Mouse (Mus musculus): ENCODE data around the gene Sowahb. TPM values are rescaled to one million over a fixed set of nuclear protein-coding genes. Genes with fewer than 3 reads are reported as not detected.
A peak's percentile ranks its signal among the peaks of the same experiment; 100 is the strongest.

Sowahb gene
- under 1 TPM in 1 of 2 experiments, not detected in 1; 0.07 TPM for total RNA-seq (2021)
- long read RNA-seq, experiment 1: 0 reads
- long read RNA-seq, experiment 2, partial matches to known transcripts: 0 of 1 reads
- long read RNA-seq, experiment 2, other reads (novel, unspliced or antisense): 0 of 1 reads

GRCm38 (mm10) chr5:93044584-93045370 lies at the start of gene Sowahb:
Gene Sowahb, minus strand, starts transcription at chr5:93045022.
- no peak for DNase-seq (ENCODE audit: low spot score)

GRCm38 (mm10) chr5:93093638-93094527 lies 49.1 kb upstream of the Sowahb start:
- DNase-seq (ENCODE audit: low spot score): no peak

- peak; percentile 95 for DNase-seq (ENCODE audit: low spot score)
Observed at GRCm38 (mm10) chr5:93092857-93093622, 48.2 kb upstream of the Sowahb start, which contains the start of gene Sept11. Gene Sept11, plus strand, starts transcription at chr5:93093437.

- peak; percentile 50 for DNase-seq (ENCODE audit: low spot score)
Observed at GRCm38 (mm10) chr5:93092147-93092781, 47.4 kb upstream of the Sowahb start.

- DNase-seq (ENCODE audit: low spot score): no peak
Observed at GRCm38 (mm10) chr5:93091266-93091665, 46.4 kb upstream of the Sowahb start.

- DNase-seq (ENCODE audit: low spot score): no peak
Observed at GRCm38 (mm10) chr5:93085900-93086299, 41.1 kb upstream of the Sowahb start.

GRCm38 (mm10) chr5:93085015-93085598 lies 40.3 kb upstream of the Sowahb start:
- DNase-seq (ENCODE audit: low spot score): no peak

GRCm38 (mm10) chr5:93079596-93079995 lies 34.8 kb upstream of the Sowahb start:
- DNase-seq (ENCODE audit: low spot score): no peak

- DNase-seq (ENCODE audit: low spot score): no peak
Observed at GRCm38 (mm10) chr5:93077661-93078323, 33.0 kb upstream of the Sowahb start.

- no peak for DNase-seq (ENCODE audit: low spot score)
Observed at GRCm38 (mm10) chr5:93060865-93061264, 16.0 kb upstream of the Sowahb start.

GRCm38 (mm10) chr5:93053606-93054397 lies 9.0 kb upstream of the Sowahb start:
- no peak for DNase-seq (ENCODE audit: low spot score)

GRCm38 (mm10) chr5:93051951-93052350 lies 7.1 kb upstream of the Sowahb start:
- no peak for DNase-seq (ENCODE audit: low spot score)

- DNase-seq (ENCODE audit: low spot score): no peak
Observed at GRCm38 (mm10) chr5:93051041-93051440, 6.2 kb upstream of the Sowahb start.

GRCm38 (mm10) chr5:93049971-93050370 lies 5.1 kb upstream of the Sowahb start:
- DNase-seq (ENCODE audit: low spot score): no peak

GRCm38 (mm10) chr5:93048481-93049240 lies 3.8 kb upstream of the Sowahb start:
- no peak for DNase-seq (ENCODE audit: low spot score)

GRCm38 (mm10) chr5:93046306-93046845 lies 1.6 kb upstream of the Sowahb start:
- DNase-seq (ENCODE audit: low spot score): no peak

- no peak for DNase-seq (ENCODE audit: low spot score)
Observed at GRCm38 (mm10) chr5:93045371-93045714, 521 bp upstream of the Sowahb start.

All from gastrocnemius, adult 18-20 months (tissue).